Mouse (Mus musculus) liver, postnatal 0 days (tissue): ENCODE data around the gene Tbx19. TPM values are rescaled to one million over a fixed set of nuclear protein-coding genes. Genes with fewer than 3 reads are reported as not detected.

ENCODE experiments used
- ATAC-seq: fragments of 200-750 bp; cut with Nextera tagmentation; 2 replicates; pipeline ENCODE4 v1.8.0; 2017; ENCODE audit warnings: mild to moderate bottlenecking, moderate library complexity
- DNase-seq: peaks from one replicate; pipeline ENCODE4 v3.0.0-alpha.2; 2016
- H3K27ac ChIP-seq: fragments of 300-500 bp; sonication (generic); 2 replicates; pipeline ENCODE4 v1.5.1; 2014; ENCODE audit warnings: antibody characterized with exemption, moderate library complexity, mild to moderate bottlenecking, low read depth
- H3K27me3 ChIP-seq: fragments of 300-500 bp; sonication (generic); 2 replicates; pipeline ENCODE4 v1.6.1; 2014; ENCODE audit warnings: low read length, control low read depth, mixed read lengths; ENCODE audit not compliant: insufficient read depth
- H3K36me3 ChIP-seq: fragments of 300-500 bp; sonication (generic); replicated peaks from 2 replicates; pipeline ENCODE4 v1.6.1; 2014; ENCODE audit warnings: mild to moderate bottlenecking, control low read depth, low read length, moderate library complexity, mixed read lengths; ENCODE audit not compliant: insufficient read depth
- H3K4me1 ChIP-seq: fragments of 300-500 bp; sonication (generic); 2 replicates; pipeline ENCODE4 v1.6.1; 2014; ENCODE audit warnings: antibody characterized with exemption, mild to moderate bottlenecking, control low read depth; ENCODE audit not compliant: insufficient read depth
- H3K4me2 ChIP-seq: fragments of 300-500 bp; sonication (generic); 2 replicates; pipeline ENCODE4 v1.6.1; 2014; ENCODE audit warnings: low read depth, mild to moderate bottlenecking, low read length, moderate library complexity, mixed read lengths
- H3K4me3 ChIP-seq: fragments of 300-500 bp; sonication (generic); 2 replicates; pipeline ENCODE4 v1.5.1; 2014; ENCODE audit warnings: low read depth, low read length
- H3K9ac ChIP-seq: fragments of 300-500 bp; sonication (generic); replicated peaks from 2 replicates; pipeline ENCODE4 v1.6.1; 2014; ENCODE audit warnings: mild to moderate bottlenecking, moderate library complexity
- H3K9me3 ChIP-seq: fragments of 300-500 bp; sonication (generic); 2 replicates; pipeline ENCODE4 v1.6.1; 2016; ENCODE audit warnings: mild to moderate bottlenecking, control low read depth, low read length, mixed read lengths
- CTCF ChIP-seq: sonication (generic); IDR thresholded peaks from 2 replicates; pipeline ENCODE4 v1.5.1; 2016; ENCODE audit warnings: antibody characterized with exemption, low read depth
- EP300 ChIP-seq: IDR thresholded peaks from 2 replicates; pipeline ENCODE4 v1.6.1; 2016; ENCODE audit warnings: antibody characterized with exemption, low read depth, mild to moderate bottlenecking
- WGBS: fragments of 180-500 bp; shearing (Covaris S2); extraction: QIAGEN DNeasy Blood & Tissue Kit; methylation state at CpG from one replicate; pipeline ENCODE4 v1.1.7; 2014; ENCODE audit not compliant: insufficient replicate concordance; 5-methylcytosine and 5-hydroxymethylcytosine counted together
- polyA plus RNA-seq: library from polyadenylated mRNA; unstranded; fragments of >200 nt; fragmentation: Nextera tagmentation; extraction: Ambion mirVana; gene quantifications from 2 replicates; pipeline ENCODE4 v1.2.1, GENCODE M21; 2015

The Tbx19 gene
- polyA plus RNA-seq, 1 experiment from 2014 or later = 0.06 TPM

DNA sequence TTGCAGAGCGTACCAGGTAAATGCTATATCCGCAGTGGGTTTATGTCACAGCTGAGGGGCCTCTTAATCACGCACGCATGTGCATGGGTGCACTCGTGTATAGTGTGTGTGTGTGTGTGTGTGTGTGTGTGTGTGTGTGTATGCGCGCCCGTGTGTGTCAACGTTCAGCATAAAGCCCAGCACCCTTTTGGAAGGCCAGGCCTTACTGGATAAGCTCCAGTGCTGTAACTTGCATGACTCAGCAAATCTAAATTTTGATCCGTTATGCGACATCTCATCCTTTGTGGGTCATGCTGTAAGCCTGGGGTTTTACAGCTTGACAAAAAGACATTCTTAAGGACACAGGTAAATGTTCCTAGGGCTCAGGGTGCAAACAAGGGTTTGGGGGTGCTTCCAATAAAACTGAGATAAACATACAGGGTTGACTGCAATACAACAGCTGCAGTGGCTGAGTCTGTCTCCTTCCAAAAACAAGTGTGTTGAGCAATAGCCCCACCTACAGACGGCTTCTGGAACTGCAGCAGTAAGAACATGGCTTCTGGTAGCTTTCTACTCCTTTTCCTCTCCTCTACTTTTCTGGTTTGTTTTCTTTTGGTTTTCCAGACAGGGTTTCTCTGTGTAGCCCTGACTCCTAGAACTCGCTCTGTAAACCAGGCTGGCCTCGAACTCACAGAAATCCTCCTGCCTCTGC, 28.2 kb downstream of the Tbx19 start:
- no peaks in the 10 kb centered on the region for H3K9me3 ChIP-seq
- no peaks in the 10 kb centered on the region for H3K27me3 ChIP-seq
- H3K4me3 ChIP-seq = no peak overlapping the region
- DNase-seq (peak; percentile 86), ATAC-seq (peak; percentile 72)
- WGBS = 58% methylated on average over 14 of the region's 14 CpGs
- no peaks in the 10 kb centered on the region for H3K4me1 ChIP-seq
- no peak overlapping the region for H3K9ac ChIP-seq
- no peak overlapping the region for H3K27ac ChIP-seq
- no peaks in the 10 kb centered on the region for H3K36me3 ChIP-seq
- no peak overlapping the region for H3K4me2 ChIP-seq
- TF ChIP-seq EP300 = no peak
- peak; percentile 96 for TF ChIP-seq CTCF

DNA sequence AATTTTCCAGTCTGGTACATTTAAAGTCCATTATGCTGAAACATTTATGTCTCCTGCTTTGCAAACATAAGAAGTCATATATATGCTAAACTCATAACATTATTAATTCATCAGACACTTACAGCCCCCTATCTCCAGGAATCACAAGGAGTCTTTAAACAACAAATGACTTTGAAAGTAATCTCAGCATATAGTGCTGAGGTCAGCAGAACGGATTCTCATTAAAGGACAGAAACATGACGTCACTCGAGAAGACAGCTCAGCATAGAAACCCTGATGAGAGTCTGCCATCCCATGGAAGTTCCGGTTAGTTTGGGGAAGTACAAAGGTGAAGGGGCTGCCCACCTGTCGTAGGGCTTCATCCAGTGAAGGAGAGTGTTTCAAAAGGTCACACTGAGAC, 31.0 kb downstream of the Tbx19 start:
- WGBS = 60% methylated on average over 5 of the region's 5 CpGs
- Histone ChIP-seq H3K9ac (no peak overlapping the region), H3K4me3 (no peak overlapping the region), H3K4me2 (no peak overlapping the region), H3K27ac (no peak overlapping the region), H3K36me3 (no peaks in the 10 kb centered on the region), H3K27me3 (no peaks in the 10 kb centered on the region), H3K9me3 (no peaks in the 10 kb centered on the region), H3K4me1 (no peaks in the 10 kb centered on the region)
- TF ChIP-seq EP300 (no peak), CTCF (no peak)
- no peak for DNase-seq
- no peak for ATAC-seq

DNA sequence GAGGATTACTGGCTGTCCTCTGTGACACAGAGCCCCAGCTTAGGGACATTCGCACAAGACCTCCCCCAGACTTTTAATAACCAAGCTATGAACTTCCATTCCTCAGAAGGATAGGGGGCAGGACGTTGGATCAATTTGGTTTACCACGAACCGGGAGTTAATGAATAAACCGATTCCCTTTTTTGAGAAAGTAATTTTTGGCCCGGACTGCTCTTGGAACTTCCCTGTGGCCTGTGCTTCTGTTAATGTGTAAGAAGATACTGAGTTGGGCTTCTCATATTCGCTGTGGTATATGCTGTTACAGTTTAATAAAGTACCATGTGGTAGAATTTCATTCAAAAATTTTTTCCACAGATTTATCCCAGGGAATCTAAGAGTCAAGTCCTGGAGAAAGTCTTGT, 39.5 kb downstream of the Tbx19 start:
- no peak overlapping the region for H3K4me2 ChIP-seq
- TF ChIP-seq EP300 (no peak), CTCF (no peak)
- H3K27me3 ChIP-seq = no peaks in the 10 kb centered on the region
- 65% methylated on average over 7 of the region's 7 CpGs for WGBS
- no peak overlapping the region for H3K4me3 ChIP-seq
- ATAC-seq = no peak
- no peak overlapping the region for H3K27ac ChIP-seq
- no peak for DNase-seq
- no peaks in the 10 kb centered on the region for H3K9me3 ChIP-seq
- no peaks in the 10 kb centered on the region for H3K4me1 ChIP-seq
- no peaks in the 10 kb centered on the region for H3K36me3 ChIP-seq
- H3K9ac ChIP-seq = no peak overlapping the region

DNA sequence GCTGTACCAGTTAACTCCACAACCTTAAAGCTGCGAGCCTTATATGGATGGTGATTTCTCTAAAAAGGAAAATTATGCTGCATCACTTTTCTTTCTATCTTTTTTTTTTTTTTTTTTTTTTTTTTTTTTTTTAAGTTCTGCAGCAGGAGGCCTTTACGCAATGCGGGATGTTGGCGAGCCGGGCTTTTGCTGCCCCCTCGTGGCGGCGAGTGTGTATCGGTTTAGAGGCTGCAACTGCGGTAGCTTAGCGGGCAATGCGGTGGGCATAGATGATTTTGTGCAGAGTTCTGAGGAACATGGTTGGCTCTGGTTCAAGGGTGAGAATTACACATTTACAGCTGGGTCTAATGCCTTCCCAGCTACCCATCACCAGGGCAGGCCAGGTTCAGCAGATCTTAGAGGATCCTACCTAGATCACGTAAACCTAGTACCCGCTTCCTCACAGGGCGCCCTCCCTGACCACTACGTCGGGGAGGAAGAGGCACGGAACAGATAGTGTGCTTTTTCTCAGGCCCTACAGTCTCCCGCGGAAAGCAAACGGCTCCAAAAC, 40.1 kb downstream of the Tbx19 start:
- ATAC-seq = peak; percentile 71
- TF ChIP-seq EP300 (no peak), CTCF (peak; percentile 88)
- no peak overlapping the region for H3K4me2 ChIP-seq

DNA sequence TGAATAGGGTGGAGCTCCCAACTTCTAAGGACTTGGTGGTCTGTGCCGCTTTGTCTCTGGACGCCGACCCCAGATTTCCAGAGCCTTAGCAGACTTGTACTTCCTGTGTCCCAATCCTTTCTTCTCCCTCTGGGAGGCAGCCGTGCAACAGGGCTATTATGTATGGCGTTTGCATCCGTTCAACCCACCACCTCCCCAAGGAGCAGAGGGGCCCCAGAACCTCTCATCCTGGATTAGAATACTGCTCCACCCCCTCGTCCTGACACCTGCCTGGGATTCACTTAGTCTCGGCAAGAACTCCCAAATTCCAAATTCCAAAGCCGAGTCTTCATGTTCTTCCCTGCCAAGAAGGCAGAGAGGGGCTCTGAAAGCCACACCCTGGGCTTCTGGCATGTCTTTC, 40.8 kb downstream of the Tbx19 start:
- no peak for ATAC-seq

More for the DNA sequence above, 40.1 kb downstream of the Tbx19 start:
- Histone ChIP-seq H3K36me3 (no peaks in the 10 kb centered on the region), H3K27ac (no peak overlapping the region), H3K9me3 (no peaks in the 10 kb centered on the region), H3K4me3 (no peak overlapping the region), H3K9ac (no peak overlapping the region), H3K27me3 (no peaks in the 10 kb centered on the region), H3K4me1 (0 out of 2 replicates have a peak, but pooled peaks cover 1% of the 10 kb centered on the region)
- peak; percentile 91 for DNase-seq
- WGBS = 14% methylated on average over 21 of the region's 21 CpGs

DNA sequence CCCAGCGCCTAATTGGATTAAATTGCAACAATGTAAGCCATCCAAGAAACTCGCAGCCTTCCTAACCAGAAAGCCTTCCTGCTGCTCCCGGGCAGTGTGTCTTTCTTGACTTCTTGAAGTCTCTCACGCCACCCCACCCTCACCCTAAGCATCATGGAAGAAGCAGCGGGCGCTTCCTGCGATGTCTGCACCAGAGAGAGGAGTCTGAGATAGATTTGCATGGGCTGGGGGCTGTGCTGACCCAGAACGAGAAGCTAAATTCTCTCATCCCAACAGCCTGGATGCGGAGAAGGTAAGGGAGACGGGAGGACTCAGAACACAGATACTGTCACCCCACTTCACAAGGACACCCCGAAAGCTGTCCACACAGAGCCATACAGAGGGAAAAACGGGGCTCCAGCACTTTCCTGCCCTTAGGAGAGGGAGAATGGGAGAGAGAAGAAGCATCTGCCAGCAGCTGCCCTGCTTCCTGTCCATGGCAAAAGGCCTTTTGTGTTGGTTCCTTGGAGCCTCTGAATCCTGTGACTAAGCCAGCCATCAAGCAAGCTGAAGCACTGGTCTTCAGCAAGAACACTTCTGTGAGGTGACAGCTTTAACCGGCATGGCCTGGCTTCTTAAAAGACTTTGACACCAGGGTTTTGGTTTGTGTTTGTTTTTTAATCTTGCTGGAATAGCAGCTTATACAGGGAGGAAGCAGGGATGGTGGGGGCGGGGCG, 41.4 kb downstream of the Tbx19 start:
- no peak overlapping the region for H3K4me2 ChIP-seq
- no peaks in the 10 kb centered on the region for H3K9me3 ChIP-seq
- no peak for ATAC-seq

More for the DNA sequence above, 40.8 kb downstream of the Tbx19 start:
- peaks cover 7% of the 10 kb centered on the region; the same call in 1 of the 2 replicates for H3K4me1 ChIP-seq
- no peak overlapping the region for H3K4me2 ChIP-seq
- H3K9ac ChIP-seq = no peak overlapping the region
- no peak for DNase-seq
- no peak overlapping the region for H3K4me3 ChIP-seq
- TF ChIP-seq EP300 (no peak), CTCF (no peak)
- no peaks in the 10 kb centered on the region for H3K27me3 ChIP-seq
- no peaks in the 10 kb centered on the region for H3K9me3 ChIP-seq
- H3K27ac ChIP-seq = no peak overlapping the region
- no peaks in the 10 kb centered on the region for H3K36me3 ChIP-seq
- WGBS = 37% methylated on average over 9 of the region's 9 CpGs

More for the DNA sequence above, 41.4 kb downstream of the Tbx19 start:
- Histone ChIP-seq H3K9ac (no peak overlapping the region), H3K4me1 (peaks cover 10% of the 10 kb centered on the region; the same call in 1 of the 2 replicates), H3K4me3 (no peak overlapping the region), H3K27ac (no peak overlapping the region), H3K27me3 (no peaks in the 10 kb centered on the region), H3K36me3 (no peaks in the 10 kb centered on the region)
- TF ChIP-seq EP300 (no peak), CTCF (no peak)
- WGBS = 70% methylated on average over 15 of the region's 15 CpGs
- no peak for DNase-seq
